Mouse (Mus musculus): ENCODE results near the gene Poldip2. TPM values are rescaled to one million over a fixed set of nuclear protein-coding genes. Genes with fewer than 3 reads are reported as not detected.
A peak's percentile ranks its signal among the peaks of the same experiment; 100 is the strongest.

Gene Poldip2
- polyA plus RNA-seq, 1 experiment from 2014 or later, result 192 TPM

GRCm38 (mm10) chr11:78535376-78536079 is 23.5 kb downstream of the Poldip2 start:
- WGBS, result under 1% methylated on average over 23 of the region's 23 CpGs
- Histone ChIP-seq H3K27me3 (ENCODE audit: insufficient read depth, low read length) (no peaks in the 10 kb centered on the region), H3K9me3 (ENCODE audit: low read length) (no peaks in the 10 kb centered on the region), H3K4me2 (replicated peaks; ENCODE audit: low read depth, low read length) (peak overlapping the region; percentile 76), H3K27ac (ENCODE audit: low read length) (peak overlapping the region; percentile 96), H3K4me3 (ENCODE audit: low read length) (peak overlapping the region; percentile 87), H3K9ac (replicated peaks; ENCODE audit: low read length) (peak overlapping the region; percentile 84), H3K36me3 (ENCODE audit: insufficient read depth, low read length) (peaks cover 9% of the 10 kb centered on the region), H3K4me1 (ENCODE audit: insufficient read depth, low read length) (peaks cover 27% of the 10 kb centered on the region)
- peak; percentile 7; the same call in 1 of the 2 replicates for ATAC-seq (ENCODE audit: low FRiP score, low TSS enrichment)

- Histone ChIP-seq H3K27me3 (ENCODE audit: insufficient read depth, low read length) (no peaks in the 10 kb centered on the region), H3K4me3 (ENCODE audit: low read length) (peak within 1 kb of the TSS; percentile 87), H3K36me3 (ENCODE audit: insufficient read depth, low read length) (peaks cover 15% of the 10 kb centered on the region), H3K4me2 (replicated peaks; ENCODE audit: low read depth, low read length) (peak within 1 kb of the TSS; percentile 79), H3K4me1 (ENCODE audit: insufficient read depth, low read length) (peaks cover 20% of the 10 kb centered on the region), H3K9ac (replicated peaks; ENCODE audit: low read length) (peak within 1 kb of the TSS; percentile 88), H3K9me3 (ENCODE audit: low read length) (no peaks in the 10 kb centered on the region), H3K27ac (ENCODE audit: low read length) (peak within 1 kb of the TSS; percentile 96)
- under 1% methylated on average over 52 of the region's 52 CpGs for WGBS
- peak; percentile 98 for ATAC-seq (ENCODE audit: low FRiP score, low TSS enrichment)
Observed at GRCm38 (mm10) chr11:78536080-78536689, 24.2 kb downstream of the Poldip2 start, which contains the start of the genes Tnfaip1 and Ift20. Gene Tnfaip1 (minus strand): TSS chr11:78536332. Gene Ift20 (plus strand): TSS chr11:78536361.

GRCm38 (mm10) chr11:78536690-78537084 is 24.7 kb downstream of the Poldip2 start:
- peaks cover 18% of the 10 kb centered on the region for H3K36me3 ChIP-seq (ENCODE audit: insufficient read depth, low read length)
- H3K4me3 ChIP-seq (ENCODE audit: low read length), result peak overlapping the region; percentile 87
- peak overlapping the region; percentile 88 for H3K9ac ChIP-seq (replicated peaks; ENCODE audit: low read length)
- no peaks in the 10 kb centered on the region for H3K9me3 ChIP-seq (ENCODE audit: low read length)
- peaks cover 18% of the 10 kb centered on the region for H3K4me1 ChIP-seq (ENCODE audit: insufficient read depth, low read length)
- WGBS, result 2% methylated on average over 14 of the region's 14 CpGs
- ATAC-seq (ENCODE audit: low FRiP score, low TSS enrichment), result peak; percentile 5
- H3K27ac ChIP-seq (ENCODE audit: low read length), result peak overlapping the region; percentile 82
- H3K27me3 ChIP-seq (ENCODE audit: insufficient read depth, low read length), result no peaks in the 10 kb centered on the region
- peak overlapping the region; percentile 79 for H3K4me2 ChIP-seq (replicated peaks; ENCODE audit: low read depth, low read length)

GRCm38 (mm10) chr11:78540358-78540757 is 28.4 kb downstream of the Poldip2 start:
- H3K27ac ChIP-seq (ENCODE audit: low read length), result no peak overlapping the region
- 94% methylated on average over 3 of the region's 3 CpGs for WGBS
- no peak overlapping the region for H3K9ac ChIP-seq (replicated peaks; ENCODE audit: low read length)
- no peak overlapping the region for H3K4me3 ChIP-seq (ENCODE audit: low read length)
- no peak overlapping the region for H3K4me2 ChIP-seq (replicated peaks; ENCODE audit: low read depth, low read length)
- peaks cover 11% of the 10 kb centered on the region for H3K4me1 ChIP-seq (ENCODE audit: insufficient read depth, low read length)
- H3K9me3 ChIP-seq (ENCODE audit: low read length), result no peaks in the 10 kb centered on the region
- ATAC-seq (ENCODE audit: low FRiP score, low TSS enrichment), result no peak
- no peaks in the 10 kb centered on the region for H3K27me3 ChIP-seq (ENCODE audit: insufficient read depth, low read length)
- H3K36me3 ChIP-seq (ENCODE audit: insufficient read depth, low read length), result peaks cover 25% of the 10 kb centered on the region

- Histone ChIP-seq H3K4me2 (replicated peaks; ENCODE audit: low read depth, low read length) (no peak overlapping the region), H3K4me1 (ENCODE audit: insufficient read depth, low read length) (peaks cover 10% of the 10 kb centered on the region), H3K27ac (ENCODE audit: low read length) (no peak overlapping the region), H3K9ac (replicated peaks; ENCODE audit: low read length) (no peak overlapping the region), H3K9me3 (ENCODE audit: low read length) (no peaks in the 10 kb centered on the region), H3K27me3 (ENCODE audit: insufficient read depth, low read length) (no peaks in the 10 kb centered on the region), H3K4me3 (ENCODE audit: low read length) (no peak overlapping the region), H3K36me3 (ENCODE audit: insufficient read depth, low read length) (peaks cover 24% of the 10 kb centered on the region)
- WGBS, result 94% methylated on average over 7 of the region's 7 CpGs
- ATAC-seq (ENCODE audit: low FRiP score, low TSS enrichment), result no peak
Observed at GRCm38 (mm10) chr11:78544449-78545111, 32.6 kb downstream of the Poldip2 start.

GRCm38 (mm10) chr11:78545181-78545580 is 33.2 kb downstream of the Poldip2 start:
- H3K4me1 ChIP-seq (ENCODE audit: insufficient read depth, low read length), result peaks cover 13% of the 10 kb centered on the region
- no peak for ATAC-seq (ENCODE audit: low FRiP score, low TSS enrichment)
- H3K27me3 ChIP-seq (ENCODE audit: insufficient read depth, low read length), result no peaks in the 10 kb centered on the region
- H3K27ac ChIP-seq (ENCODE audit: low read length), result no peak overlapping the region
- no peak overlapping the region for H3K4me3 ChIP-seq (ENCODE audit: low read length)
- no peaks in the 10 kb centered on the region for H3K9me3 ChIP-seq (ENCODE audit: low read length)
- peaks cover 19% of the 10 kb centered on the region for H3K36me3 ChIP-seq (ENCODE audit: insufficient read depth, low read length)
- no peak overlapping the region for H3K4me2 ChIP-seq (replicated peaks; ENCODE audit: low read depth, low read length)
- 73% methylated on average over 8 of the region's 8 CpGs for WGBS
- H3K9ac ChIP-seq (replicated peaks; ENCODE audit: low read length), result no peak overlapping the region

GRCm38 (mm10) chr11:78547718-78548460 is 35.9 kb downstream of the Poldip2 start:
- no peak overlapping the region for H3K4me3 ChIP-seq (ENCODE audit: low read length)
- H3K4me2 ChIP-seq (replicated peaks; ENCODE audit: low read depth, low read length), result no peak overlapping the region
- 70% methylated on average over 2 of the region's 2 CpGs for WGBS

GRCm38 (mm10) chr11:78549491-78549987 is 37.5 kb downstream of the Poldip2 start:
- ATAC-seq (ENCODE audit: low FRiP score, low TSS enrichment), result no peak
- Histone ChIP-seq H3K9me3 (ENCODE audit: low read length) (peaks cover 3% of the 10 kb centered on the region; the same call in 1 of the 2 replicates), H3K27ac (ENCODE audit: low read length) (no peak overlapping the region), H3K4me1 (ENCODE audit: insufficient read depth, low read length) (peaks cover 13% of the 10 kb centered on the region), H3K27me3 (ENCODE audit: insufficient read depth, low read length) (no peaks in the 10 kb centered on the region), H3K4me3 (ENCODE audit: low read length) (peak overlapping the region; percentile 71), H3K36me3 (ENCODE audit: insufficient read depth, low read length) (no peaks in the 10 kb centered on the region; the same call in 1 of the 2 replicates), H3K4me2 (replicated peaks; ENCODE audit: low read depth, low read length) (peak overlapping the region; percentile 74), H3K9ac (replicated peaks; ENCODE audit: low read length) (peak overlapping the region; percentile 77)
- 2% methylated on average over 5 of the region's 5 CpGs for WGBS

More at GRCm38 (mm10) chr11:78547718-78548460, 35.9 kb downstream of the Poldip2 start:
- H3K27me3 ChIP-seq (ENCODE audit: insufficient read depth, low read length), result no peaks in the 10 kb centered on the region
- ATAC-seq (ENCODE audit: low FRiP score, low TSS enrichment), result no peak
- no peak overlapping the region for H3K27ac ChIP-seq (ENCODE audit: low read length)
- no peaks in the 10 kb centered on the region for H3K9me3 ChIP-seq (ENCODE audit: low read length)
- peaks cover 4% of the 10 kb centered on the region for H3K36me3 ChIP-seq (ENCODE audit: insufficient read depth, low read length)
- H3K9ac ChIP-seq (replicated peaks; ENCODE audit: low read length), result no peak overlapping the region
- peaks cover 13% of the 10 kb centered on the region for H3K4me1 ChIP-seq (ENCODE audit: insufficient read depth, low read length)

Data from kidney, embryonic 16.5 days (tissue).